Mouse (Mus musculus) midbrain, embryonic 13.5 days (tissue): ENCODE measurements at regions not wholly inside any gene's neighbourhood (a gene's known extent, or its start where the extent isn't known, plus 50 kb on each side); places are given as distances from the start of the nearest gene placed in this dataset.
A peak's percentile ranks its signal among the peaks of the same experiment; 100 is the strongest.

Source experiments
- ATAC-seq: fragments of 200-750 bp; cut with Nextera tagmentation; 2 replicates; pipeline ENCODE4 v1.8.0; 2017; ENCODE audit warnings: mild to moderate bottlenecking, moderate TSS enrichment, moderate library complexity
- H3K27ac ChIP-seq: fragments of 300-500 bp; sonication (generic); 2 replicates; pipeline ENCODE4 v1.5.1; 2015; ENCODE audit warnings: inconsistent platforms, mild to moderate bottlenecking, moderate library complexity
- H3K27me3 ChIP-seq: fragments of 300-500 bp; sonication (generic); 2 replicates; pipeline ENCODE4 v1.6.1; 2015; ENCODE audit warnings: mild to moderate bottlenecking, inconsistent platforms
- H3K36me3 ChIP-seq: fragments of 300-500 bp; sonication (generic); 2 replicates; pipeline ENCODE4 v1.6.1; 2015; ENCODE audit warnings: mild to moderate bottlenecking, inconsistent platforms
- H3K4me1 ChIP-seq: fragments of 300-500 bp; sonication (generic); replicated peaks from 2 replicates; pipeline ENCODE4 v1.6.1; 2015; ENCODE audit warnings: inconsistent platforms
- H3K4me2 ChIP-seq: fragments of 300-500 bp; sonication (generic); replicated peaks from 2 replicates; pipeline ENCODE4 v1.6.1; 2015; ENCODE audit warnings: moderate library complexity, mild to moderate bottlenecking, inconsistent platforms
- H3K4me3 ChIP-seq: fragments of 300-500 bp; sonication (generic); replicated peaks from 2 replicates; pipeline ENCODE4 v1.5.1; 2015; ENCODE audit warnings: mild to moderate bottlenecking, inconsistent platforms
- H3K9ac ChIP-seq: fragments of 300-500 bp; sonication (generic); replicated peaks from 2 replicates; pipeline ENCODE4 v1.6.1; 2015; ENCODE audit warnings: mild to moderate bottlenecking, inconsistent platforms
- H3K9me3 ChIP-seq: fragments of 300-500 bp; sonication (generic); 2 replicates; pipeline ENCODE4 v1.6.1; 2016; ENCODE audit warnings: mild to moderate bottlenecking, inconsistent platforms
- WGBS: fragments of 180-500 bp; shearing (Covaris S2); methylation state at CpG from one replicate; pipeline ENCODE4 v1.1.7; 2015; 5-methylcytosine and 5-hydroxymethylcytosine counted together

- 4% methylated on average over 2 of the region's 2 CpGs for WGBS
- H3K9me3 ChIP-seq: no peaks in the 10 kb centered on the region
- peak overlapping the region; percentile 62 for H3K27ac ChIP-seq
- peaks cover 18% of the 10 kb centered on the region for H3K4me1 ChIP-seq
- H3K9ac ChIP-seq: no peak overlapping the region
- no peaks in the 10 kb centered on the region for H3K27me3 ChIP-seq
- H3K36me3 ChIP-seq: no peaks in the 10 kb centered on the region
- ATAC-seq: 0 out of 2 replicates have a peak, but pooled peaks have one; percentile 40
- H3K4me3 ChIP-seq: no peak overlapping the region
- no peak overlapping the region for H3K4me2 ChIP-seq
These were observed 50.4 kb upstream of the Sorl1 start for GRCm38 (mm10) chr9:42174349-42174955.
